ENCODE assay signal across 17 mouse cellular contexts in genomic region chr9:97974801-97975347, GRCm38 (mm10). TPM values are rescaled to one million over a fixed set of nuclear protein-coding genes. Genes with fewer than 3 reads are reported as not detected.
DNase-seq lines count a peak whose midpoint lies in the region; ATAC-seq and TF ChIP-seq lines count a peak whose summit lies in the region.
"Had no signal": no experiment of that assay in that cellular context is flagged by ENCODE, and none has a peak within 500 bp of the region (broad histone marks: within the 10 kb centered on the region; RNA-seq: fewer than 3 reads in every experiment).

No protein-coding gene starts in this region.

- H3K27ac ChIP-seq in layer of hippocampus, adult 2 months: peak overlapping the region; percentile 3; the same call in 1 of the 2 replicates
- H3K27ac ChIP-seq in left cerebral cortex, adult 2 months: 0 out of 2 replicates have a peak overlapping the region, but pooled peaks have one; percentile 44
- H3K27ac ChIP-seq in liver, postnatal 0 days (ENCODE audit: low read depth): no peak overlapping the region
- H3K27ac ChIP-seq: embryonic facial prominence, embryonic 15.5 days; heart, embryonic 10.5 days; lung, embryonic 15.5 days had no signal

- no peaks in the 10 kb centered on the region for H3K36me3 ChIP-seq in liver, postnatal 0 days (replicated peaks; ENCODE audit: insufficient read depth, low read length)
- H3K36me3 ChIP-seq: embryonic facial prominence, embryonic 15.5 days; heart, embryonic 10.5 days; lung, embryonic 15.5 days had no signal

- 79% methylated on average over 13 of the region's 13 CpGs for WGBS in liver, postnatal 0 days (ENCODE audit: insufficient replicate concordance)

- H3K27me3 ChIP-seq in liver, postnatal 0 days (ENCODE audit: insufficient read depth, low read length): no peaks in the 10 kb centered on the region
- H3K27me3 ChIP-seq: embryonic facial prominence, embryonic 15.5 days; lung, embryonic 15.5 days; megakaryocyte, embryonic 14.5 days had no signal

- H3K4me3 ChIP-seq in layer of hippocampus, adult 2 months: no peak overlapping the region
- H3K4me3 ChIP-seq in left cerebral cortex, adult 2 months: no peak overlapping the region
- no peak overlapping the region for H3K4me3 ChIP-seq in liver, postnatal 0 days (ENCODE audit: low read depth, low read length)
- H3K4me3 ChIP-seq: embryonic facial prominence, embryonic 15.5 days; heart, embryonic 10.5 days; lung, embryonic 15.5 days; megakaryocyte, embryonic 14.5 days had no signal

- no peak for TF ChIP-seq CTCF in layer of hippocampus, adult 2 months (conservative IDR thresholded peaks at IDR 0.05)
- no peak for TF ChIP-seq CTCF in left cerebral cortex, adult 2 months (IDR thresholded peaks at IDR 0.05)
- no peak for TF ChIP-seq CTCF in liver, postnatal 0 days (IDR thresholded peaks at IDR 0.05; ENCODE audit: low read depth)

- no peak for ATAC-seq in liver, postnatal 0 days
- ATAC-seq: CD4-positive, CD25-positive, alpha-beta regulatory T cell, adult 4 months had no signal

- no peak overlapping the region for H3K9ac ChIP-seq in liver, postnatal 0 days (replicated peaks)
- H3K9ac ChIP-seq: embryonic facial prominence, embryonic 15.5 days; lung, embryonic 15.5 days had no signal

- H3K9me3 ChIP-seq in liver, postnatal 0 days (ENCODE audit: low read length): no peaks in the 10 kb centered on the region
- H3K9me3 ChIP-seq: embryonic facial prominence, embryonic 15.5 days; heart, embryonic 10.5 days; lung, embryonic 15.5 days; megakaryocyte, embryonic 14.5 days had no signal

- intact Hi-C loops in left cerebral cortex, adult 2 months (cut with DNase I): loop anchor here (2.0 kb wide), 3 partner anchors 36 to 92 kb away; no protein-coding TSS in a partner anchor
- intact Hi-C loops in gastrocnemius, postnatal 14 days (cut with DNase I; ENCODE audit: low total_unique reads): no loop called here

- peak in 1 of 2 experiments; percentile 37 for DNase-seq in layer of hippocampus, adult 2 months (ENCODE audit: low spot score in 2 of 2)
- DNase-seq in layer of hippocampus, postnatal 25 days (ENCODE audit: extremely low spot score in 1 of 2, low spot score in 1 of 2): no peak
- peak; percentile 60 to 75 for DNase-seq in frontal cortex, adult 2 months (ENCODE audit: extremely low spot score in 1 of 2, low spot score in 1 of 2)
- DNase-seq in left cerebral cortex, adult 2 months (ENCODE audit: extremely low spot score in 1 of 2, low spot score in 2 of 2): peak; percentile 27 to 56
- peak; percentile 63 for DNase-seq in right cerebral cortex, postnatal 25 days
- DNase-seq in gastrocnemius, postnatal 14 days: no peak
- no peak for DNase-seq in liver, postnatal 0 days
- DNase-seq: cerebellum, adult 11 months; cerebellum, postnatal 36 days; kidney, adult 9 months; thymus, adult 18-20 months had no signal

- no peaks in the 10 kb centered on the region for H3K4me1 ChIP-seq in liver, postnatal 0 days (ENCODE audit: insufficient read depth)
- H3K4me1 ChIP-seq: embryonic facial prominence, embryonic 15.5 days; heart, embryonic 10.5 days; lung, embryonic 15.5 days; megakaryocyte, embryonic 14.5 days had no signal

- TF ChIP-seq EP300 in liver, postnatal 0 days (IDR thresholded peaks at IDR 0.05; ENCODE audit: low read depth): no peak

- no peak overlapping the region for H3K4me2 ChIP-seq in liver, postnatal 0 days (ENCODE audit: low read depth, low read length)
- H3K4me2 ChIP-seq: embryonic facial prominence, embryonic 15.5 days; lung, embryonic 15.5 days had no signal

RNA-seq across cellular contexts. Expression of gene Clstn2, which starts 58.1 kb away (rescaled TPM):
- 100 to 1,000 TPM; 148 to 162 TPM for total RNA-seq in layer of hippocampus, adult 2 months (2021)
- 100 to 1,000 TPM; 138 to 161 TPM for total RNA-seq in layer of hippocampus, postnatal 25 days (2021)
- polyA plus RNA-seq in frontal cortex, adult 2 months (2012; rRNA removed): 41.5 and 44.1 TPM in 2 replicates
- 10 to 100 TPM; 75.6 to 83.7 TPM for total RNA-seq in left cerebral cortex, adult 2 months (2021)
- 1 to 10 TPM; 2.6 to 2.7 TPM for total RNA-seq in gastrocnemius, postnatal 14 days (2021)
- polyA plus RNA-seq in liver, postnatal 0 days (2015; fragmentation: Nextera tagmentation; extraction: Ambion mirVana): 0.05 and 0.12 TPM in 2 replicates
- total RNA-seq: monocyte, adult 5-6 weeks had no signal
- polyA plus RNA-seq: CD4-positive, CD25-positive, alpha-beta regulatory T cell, adult 4 months had no signal

Comparison
In these comparisons a context has a peak if more than half of its experiments do, and no peak if none do; other contexts are left out.
1. DNase-seq: peak in frontal cortex, adult 2 months (2 of 2), left cerebral cortex, adult 2 months (2 of 2) and right cerebral cortex, postnatal 25 days (single experiment); none in layer of hippocampus, postnatal 25 days (0 of 2), gastrocnemius, postnatal 14 days (single experiment) and liver, postnatal 0 days (single experiment).
2. RNA of gene Clstn2, which starts 58.1 kb away (total RNA-seq): 148 to 162 TPM in layer of hippocampus, adult 2 months, 138 to 161 TPM in layer of hippocampus, postnatal 25 days and 75.6 to 83.7 TPM in left cerebral cortex, adult 2 months; 2.6 to 2.7 TPM in gastrocnemius, postnatal 14 days; every median in the first group is over 10 times any median in the second.